Comparison of ENCODE assay signal across 9 mouse cellular contexts in genomic region chr3:50442341-50443292, GRCm38 (mm10). TPM values are rescaled to one million over a fixed set of nuclear protein-coding genes. Genes with fewer than 3 reads are reported as not detected.
DNase-seq lines count a peak whose midpoint lies in the region; ATAC-seq and TF ChIP-seq lines count a peak whose summit lies in the region.
"Had no signal": no experiment of that assay in that cellular context is flagged by ENCODE, and none has a peak within 500 bp of the region (broad histone marks: within the 10 kb centered on the region; RNA-seq: fewer than 3 reads in every experiment).

No protein-coding gene starts in this region.

- 0 out of 2 replicates have a peak overlapping the region, but pooled peaks have one; percentile 43 for H3K4me3 ChIP-seq in lung, postnatal 0 days (ENCODE audit: low read depth, low read length)
- H3K4me3 ChIP-seq in intestine, postnatal 0 days (ENCODE audit: low read depth, low read length), result peak overlapping the region; percentile 34; the same call in 1 of the 2 replicates
- no peak overlapping the region; the same call in 1 of the 2 replicates for H3K4me3 ChIP-seq in neural tube, embryonic 14.5 days (ENCODE audit: low read depth, low read length)
- H3K4me3 ChIP-seq: erythroblast, embryonic 14.5 days had no signal

- no peak for TF ChIP-seq CTCF in lung, postnatal 0 days (IDR thresholded peaks at IDR 0.05)
- TF ChIP-seq CTCF in intestine, postnatal 0 days (IDR thresholded peaks at IDR 0.05; ENCODE audit: low read depth), result no peak

- no peak for TF ChIP-seq EP300 in lung, postnatal 0 days (IDR thresholded peaks at IDR 0.05)

- no peaks in the 10 kb centered on the region for H3K9me3 ChIP-seq in lung, postnatal 0 days (ENCODE audit: low read length)
- no peaks in the 10 kb centered on the region for H3K9me3 ChIP-seq in intestine, postnatal 0 days (ENCODE audit: control insufficient read depth)
- no peaks in the 10 kb centered on the region for H3K9me3 ChIP-seq in neural tube, embryonic 14.5 days (ENCODE audit: control insufficient read depth, low read length)

- no peaks in the 10 kb centered on the region for H3K27me3 ChIP-seq in lung, postnatal 0 days (replicated peaks; ENCODE audit: insufficient read depth, low read length)
- H3K27me3 ChIP-seq in intestine, postnatal 0 days (replicated peaks; ENCODE audit: control insufficient read depth, insufficient read depth, low read length), result no peaks in the 10 kb centered on the region
- no peaks in the 10 kb centered on the region for H3K27me3 ChIP-seq in neural tube, embryonic 14.5 days (ENCODE audit: control insufficient read depth, insufficient read depth, low read length)

- no peak for ATAC-seq in lung, postnatal 0 days
- no peak for ATAC-seq in intestine, postnatal 0 days
- peak; percentile 41; the same call in 1 of the 2 replicates for ATAC-seq in neural tube, embryonic 14.5 days (ENCODE audit: low read depth)

- H3K36me3 ChIP-seq in lung, postnatal 0 days (ENCODE audit: insufficient read depth, low read length), result no peaks in the 10 kb centered on the region
- no peaks in the 10 kb centered on the region for H3K36me3 ChIP-seq in intestine, postnatal 0 days (ENCODE audit: control insufficient read depth, insufficient read depth)
- no peaks in the 10 kb centered on the region for H3K36me3 ChIP-seq in neural tube, embryonic 14.5 days (ENCODE audit: control insufficient read depth, insufficient read depth, low read length)

- H3K9ac ChIP-seq in lung, postnatal 0 days (replicated peaks; ENCODE audit: low read depth), result no peak overlapping the region
- no peak overlapping the region for H3K9ac ChIP-seq in intestine, postnatal 0 days (ENCODE audit: low read depth, low read length)
- H3K9ac ChIP-seq in neural tube, embryonic 14.5 days (replicated peaks; ENCODE audit: low read depth, low read length), result no peak overlapping the region

- H3K4me2 ChIP-seq in lung, postnatal 0 days (replicated peaks; ENCODE audit: low read depth, low read length), result peak overlapping the region; percentile 62; the same call in 1 of the 2 replicates
- peak overlapping the region; percentile 72 for H3K4me2 ChIP-seq in intestine, postnatal 0 days (replicated peaks; ENCODE audit: low read depth)
- H3K4me2 ChIP-seq in neural tube, embryonic 14.5 days (ENCODE audit: low read depth, low read length), result peak overlapping the region; percentile 56

- peak; percentile 3 for DNase-seq in adrenal gland, adult 2 months
- no peak for DNase-seq in adrenal gland, postnatal 14 days
- no peak for DNase-seq in lung, postnatal 0 days (ENCODE audit: low spot score)
- DNase-seq in lung, postnatal 14 days, result no peak
- DNase-seq in embryo, embryonic 10 days (ENCODE audit: low spot score), result no peak
- DNase-seq in adrenal gland, postnatal 36 days, result no peak

- 71% methylated on average over 19 of the region's 19 CpGs for WGBS in lung, postnatal 0 days
- WGBS in intestine, postnatal 0 days, result 78% methylated on average over 19 of the region's 19 CpGs
- WGBS in neural tube, embryonic 14.5 days, result 72% methylated on average over 19 of the region's 19 CpGs

- H3K27ac ChIP-seq in lung, postnatal 0 days (ENCODE audit: low read length), result no peak overlapping the region
- no peak overlapping the region for H3K27ac ChIP-seq in intestine, postnatal 0 days (ENCODE audit: low read depth, low read length)
- no peak overlapping the region for H3K27ac ChIP-seq in neural tube, embryonic 14.5 days (ENCODE audit: low read depth, low read length)

- no peaks in the 10 kb centered on the region for H3K4me1 ChIP-seq in lung, postnatal 0 days (ENCODE audit: insufficient read depth, low read depth, low read length)
- H3K4me1 ChIP-seq in intestine, postnatal 0 days (replicated peaks; ENCODE audit: control insufficient read depth, insufficient read depth, low read length), result no peaks in the 10 kb centered on the region
- no peaks in the 10 kb centered on the region for H3K4me1 ChIP-seq in neural tube, embryonic 14.5 days (ENCODE audit: control insufficient read depth, insufficient read depth, low read length)

RNA-seq across cellular contexts. Expression of gene Slc7a11, which starts 0.8 kb away (rescaled TPM):
- 1 to 10 TPM in 1 of 2 experiments, under 1 TPM in 1; 0.28 to 1.3 TPM for total RNA-seq in adrenal gland, adult 2 months (2021)
- 0.77 TPM in 1 of 2 replicates, not detected in the other for polyA plus RNA-seq in adrenal gland, adult 2 months (2012; rRNA removed)
- total RNA-seq in adrenal gland, postnatal 14 days (2021), result 0.41 and 0.63 TPM in 2 replicates
- 0.13 and 0.87 TPM in 2 replicates for polyA plus RNA-seq in lung, postnatal 0 days (2015; fragmentation: Nextera tagmentation; extraction: Ambion mirVana)
- 0.05 and 0.13 TPM in 2 replicates for polyA plus RNA-seq in intestine, postnatal 0 days (2015; fragmentation: Nextera tagmentation; extraction: Ambion mirVana)
- polyA plus RNA-seq in neural tube, embryonic 14.5 days (2014; fragmentation: Nextera tagmentation; extraction: Ambion mirVana), result 0.44 and 8.9 TPM in 2 replicates
- total RNA-seq in adrenal gland, postnatal 36 days (2021), result under 1 TPM; 0.76 to 0.86 TPM
- polyA plus RNA-seq: erythroblast, embryonic 14.5 days had no signal
